Mouse (Mus musculus) myocyte (in vitro differentiated cells): ENCODE results near the gene Taf3. TPM values are rescaled to one million over a fixed set of nuclear protein-coding genes. Genes with fewer than 3 reads are reported as not detected.

Experiments
- H3K27me3 ChIP-seq: one replicate; pipeline ENCODE4 v1.6.1; 2011; ENCODE audit not compliant: control insufficient read depth, insufficient read depth, insufficient read length
- H3K36me3 ChIP-seq: one replicate; pipeline ENCODE4 v1.6.1; 2011; ENCODE audit not compliant: control insufficient read depth, insufficient read depth
- H3K4me2 ChIP-seq: one replicate; pipeline ENCODE4 v1.6.1; 2011; ENCODE audit warnings: low read depth, control low read depth
- H3K4me3 ChIP-seq: one replicate; pipeline ENCODE4 v1.5.1; 2011; ENCODE audit warnings: mild to moderate bottlenecking, control low read depth, moderate library complexity
- H3K79me2 ChIP-seq: one replicate; pipeline ENCODE4 v1.6.1; 2011; ENCODE audit not compliant: control insufficient read depth, insufficient read depth
- H3ac ChIP-seq: one replicate; pipeline ENCODE4 v1.6.1; 2011; ENCODE audit not compliant: control insufficient read depth, insufficient read length
- CEBPB ChIP-seq: IDR thresholded peaks from 2 replicates; pipeline ENCODE4 v1.6.1; 2011; ENCODE audit warnings: mild to moderate bottlenecking, moderate library complexity; ENCODE audit not compliant: poor library complexity, insufficient read depth, severe bottlenecking
- E2F4 ChIP-seq: IDR thresholded peaks from one replicate; pipeline ENCODE4 v1.6.1; 2011; ENCODE audit warnings: mild to moderate bottlenecking, control low read depth, moderate library complexity; ENCODE audit not compliant: insufficient read depth
- MAX ChIP-seq: IDR thresholded peaks from one replicate; pipeline ENCODE4 v1.6.1; 2011; ENCODE audit warnings: low read depth, mild to moderate bottlenecking, control low read depth
- MYOD1 ChIP-seq, 3 experiments: IDR thresholded peaks; one replicate each; pipeline ENCODE4 v1.6.1; 2011; ENCODE audit warnings: control low read depth in 2 of 3, low read depth in 2 of 3, mild to moderate bottlenecking in 2 of 3, moderate library complexity in 1 of 3; ENCODE audit not compliant: insufficient read length in 2 of 3, control insufficient read depth in 1 of 3
- MYOG ChIP-seq, 3 experiments: IDR thresholded peaks; one replicate each; pipeline ENCODE4 v1.6.1; 2011; ENCODE audit warnings: control low read depth in 2 of 3, low read depth in 2 of 3, mild to moderate bottlenecking in 2 of 3; ENCODE audit not compliant: insufficient read length in 2 of 3, control insufficient read depth in 1 of 3, insufficient read depth in 1 of 3
- POLR2A ChIP-seq: IDR thresholded peaks from one replicate; pipeline ENCODE4 v1.6.1; 2011; ENCODE audit warnings: low read depth, mild to moderate bottlenecking, control low read depth, moderate library complexity; ENCODE audit not compliant: insufficient read length
- POLR2AphosphoS2 ChIP-seq: IDR thresholded peaks from one replicate; pipeline ENCODE4 v1.6.1; 2011; ENCODE audit warnings: low read depth, control low read depth; ENCODE audit not compliant: insufficient read length
- REST ChIP-seq: IDR thresholded peaks from one replicate; pipeline ENCODE4 v1.6.1; 2011; ENCODE audit warnings: mild to moderate bottlenecking, control low read depth, moderate library complexity; ENCODE audit not compliant: insufficient read depth, insufficient read length
- SRF ChIP-seq: IDR thresholded peaks from one replicate; pipeline ENCODE4 v1.6.1; 2011; ENCODE audit warnings: low read depth; ENCODE audit not compliant: control insufficient read depth, insufficient read length
- TCF12 ChIP-seq: IDR thresholded peaks from one replicate; pipeline ENCODE4 v1.6.1; 2011; ENCODE audit warnings: mild to moderate bottlenecking, control low read depth; ENCODE audit not compliant: poor library complexity, insufficient read depth, severe bottlenecking
- TCF3 ChIP-seq: IDR thresholded peaks from one replicate; pipeline ENCODE4 v1.6.1; 2011; ENCODE audit warnings: low read depth, control low read depth; ENCODE audit not compliant: insufficient read length
- USF1 ChIP-seq: IDR thresholded peaks from one replicate; pipeline ENCODE4 v1.6.1; 2011; ENCODE audit warnings: low read depth, mild to moderate bottlenecking, control low read depth, moderate library complexity
- polyA plus RNA-seq: library from polyadenylated mRNA; unstranded; fragments of >200 nt; fragmentation: generic; extraction: Trizol; gene quantifications from one replicate; pipeline ENCODE4 v1.2.1, GENCODE M21; 2012; ENCODE audit warnings: missing spikeins

The Taf3 gene
- polyA plus RNA-seq, 1 experiment = 6.6 TPM

- H3K4me3 ChIP-seq = peak overlapping the region; percentile 74
- TF ChIP-seq TCF3 (no peak), REST (no peak), MYOG (IDR thresholded peaks at IDR 0.05; ENCODE audit: control insufficient read depth in 1 of 3, insufficient read depth in 1 of 3, insufficient read length in 2 of 3, low read depth in 2 of 3) (no peak), MYOD1 (IDR thresholded peaks at IDR 0.05; ENCODE audit: control insufficient read depth in 1 of 3, insufficient read length in 2 of 3, low read depth in 2 of 3) (no peak), POLR2A (no peak), POLR2AphosphoS2 (no peak), MAX (no peak), TCF12 (no peak), USF1 (no peak), E2F4 (no peak), SRF (no peak), CEBPB (no peak)
- H3K27me3 ChIP-seq = no peaks in the 10 kb centered on the region
These were observed 170.3 kb downstream of the Taf3 start for GRCm38 (mm10) chr2:9877966-9878563.

GRCm38 (mm10) chr2:9877326-9877690, 171.1 kb downstream of the Taf3 start:
- peak overlapping the region; percentile 84 for H3K4me2 ChIP-seq
- H3ac ChIP-seq = peak overlapping the region; percentile 20
- peaks cover 8% of the 10 kb centered on the region for H3K79me2 ChIP-seq
- peak overlapping the region; percentile 74 for H3K4me3 ChIP-seq
- peaks cover 8% of the 10 kb centered on the region for H3K36me3 ChIP-seq
- TF ChIP-seq SRF (no peak), POLR2A (peak; percentile 30), MYOD1 (IDR thresholded peaks at IDR 0.05; ENCODE audit: control insufficient read depth in 1 of 3, insufficient read length in 2 of 3, low read depth in 2 of 3) (peak in 1 of 3 experiments; percentile 23), MYOG (IDR thresholded peaks at IDR 0.05; ENCODE audit: control insufficient read depth in 1 of 3, insufficient read depth in 1 of 3, insufficient read length in 2 of 3, low read depth in 2 of 3) (peak in 1 of 3 experiments; percentile 19)
- H3K27me3 ChIP-seq = no peaks in the 10 kb centered on the region

More at GRCm38 (mm10) chr2:9877966-9878563, 170.3 kb downstream of the Taf3 start:
- Histone ChIP-seq H3ac (peak overlapping the region; percentile 20), H3K79me2 (peaks cover 8% of the 10 kb centered on the region), H3K36me3 (peaks cover 8% of the 10 kb centered on the region), H3K4me2 (peak overlapping the region; percentile 84)

GRCm38 (mm10) chr2:9876621-9877325, 171.6 kb downstream of the Taf3 start:
- Histone ChIP-seq H3K27me3 (no peaks in the 10 kb centered on the region), H3K36me3 (peaks cover 11% of the 10 kb centered on the region), H3K4me3 (peak overlapping the region; percentile 74), H3K79me2 (peaks cover 8% of the 10 kb centered on the region), H3ac (peak overlapping the region; percentile 20), H3K4me2 (peak overlapping the region; percentile 84)
- no peak for TF ChIP-seq REST
- no peak for TF ChIP-seq MAX
- TF ChIP-seq POLR2A = no peak
- TF ChIP-seq TCF12 = no peak
- TF ChIP-seq SRF = no peak
- TF ChIP-seq MYOG (IDR thresholded peaks at IDR 0.05; ENCODE audit: control insufficient read depth in 1 of 3, insufficient read depth in 1 of 3, insufficient read length in 2 of 3, low read depth in 2 of 3) = no peak
- no peak for TF ChIP-seq POLR2AphosphoS2

- H3K36me3 ChIP-seq = peaks cover 13% of the 10 kb centered on the region
- H3K79me2 ChIP-seq = peaks cover 8% of the 10 kb centered on the region
- peak overlapping the region; percentile 74 for H3K4me3 ChIP-seq
- no peak overlapping the region for H3ac ChIP-seq
- TF ChIP-seq SRF (no peak), TCF3 (no peak), USF1 (no peak), POLR2AphosphoS2 (no peak), POLR2A (no peak), TCF12 (no peak), MAX (no peak), MYOD1 (IDR thresholded peaks at IDR 0.05; ENCODE audit: control insufficient read depth in 1 of 3, insufficient read length in 2 of 3, low read depth in 2 of 3) (no peak), E2F4 (no peak), MYOG (IDR thresholded peaks at IDR 0.05; ENCODE audit: control insufficient read depth in 1 of 3, insufficient read depth in 1 of 3, insufficient read length in 2 of 3, low read depth in 2 of 3) (no peak), REST (no peak), CEBPB (no peak)
- peak overlapping the region; percentile 84 for H3K4me2 ChIP-seq
- no peaks in the 10 kb centered on the region for H3K27me3 ChIP-seq
These were observed 172.6 kb downstream of the Taf3 start for GRCm38 (mm10) chr2:9875676-9876357.

- no peak overlapping the region for H3K4me3 ChIP-seq
- H3K79me2 ChIP-seq = peaks cover 8% of the 10 kb centered on the region
- no peak overlapping the region for H3K4me2 ChIP-seq
- H3K27me3 ChIP-seq = no peaks in the 10 kb centered on the region
- peaks cover 13% of the 10 kb centered on the region for H3K36me3 ChIP-seq
- H3ac ChIP-seq = no peak overlapping the region
- TF ChIP-seq MAX (no peak), E2F4 (no peak), USF1 (no peak), SRF (no peak), TCF3 (no peak), TCF12 (no peak), REST (no peak), MYOD1 (IDR thresholded peaks at IDR 0.05; ENCODE audit: control insufficient read depth in 1 of 3, insufficient read length in 2 of 3, low read depth in 2 of 3) (no peak), POLR2AphosphoS2 (no peak), MYOG (IDR thresholded peaks at IDR 0.05; ENCODE audit: control insufficient read depth in 1 of 3, insufficient read depth in 1 of 3, insufficient read length in 2 of 3, low read depth in 2 of 3) (no peak), POLR2A (no peak), CEBPB (no peak)
These were observed 173.2 kb downstream of the Taf3 start for GRCm38 (mm10) chr2:9875220-9875619.
